Mouse (Mus musculus): Measurements from ENCODE around the gene Ammecr1. TPM values are rescaled to one million over a fixed set of nuclear protein-coding genes. Genes with fewer than 3 reads are reported as not detected.

The Ammecr1 gene
- polyA plus RNA-seq, 1 experiment from 2014 or later: 4.1 TPM

GRCm38 (mm10) chrX:142829267-142829666 is 137.3 kb downstream of the Ammecr1 start:
- Histone ChIP-seq H3K4me1 (ENCODE audit: control insufficient read depth, insufficient read depth, low read length) (no peaks in the 10 kb centered on the region), H3K4me2 (ENCODE audit: low read depth, low read length) (no peak overlapping the region), H3K4me3 (ENCODE audit: low read depth, low read length) (no peak overlapping the region), H3K27me3 (ENCODE audit: control insufficient read depth, insufficient read depth, low read length) (no peaks in the 10 kb centered on the region), H3K9me3 (ENCODE audit: control insufficient read depth, low read length) (no peaks in the 10 kb centered on the region), H3K27ac (ENCODE audit: low read depth, low read length) (no peak overlapping the region), H3K36me3 (ENCODE audit: control insufficient read depth, insufficient read depth, low read length) (no peaks in the 10 kb centered on the region), H3K9ac (replicated peaks; ENCODE audit: low read depth, low read length) (no peak overlapping the region)
- WGBS: 84% methylated on average over 2 of the region's 2 CpGs
- ATAC-seq (ENCODE audit: low read depth): no peak

GRCm38 (mm10) chrX:142828184-142828908 is 138.2 kb downstream of the Ammecr1 start:
- no peaks in the 10 kb centered on the region for H3K36me3 ChIP-seq (ENCODE audit: control insufficient read depth, insufficient read depth, low read length)
- no peak overlapping the region for H3K27ac ChIP-seq (ENCODE audit: low read depth, low read length)
- H3K4me2 ChIP-seq (ENCODE audit: low read depth, low read length): no peak overlapping the region
- H3K4me3 ChIP-seq (ENCODE audit: low read depth, low read length): no peak overlapping the region
- H3K9ac ChIP-seq (replicated peaks; ENCODE audit: low read depth, low read length): no peak overlapping the region
- ATAC-seq (ENCODE audit: low read depth): no peak
- H3K9me3 ChIP-seq (ENCODE audit: control insufficient read depth, low read length): no peaks in the 10 kb centered on the region
- 61% methylated on average over 13 of the region's 13 CpGs for WGBS
- no peaks in the 10 kb centered on the region for H3K27me3 ChIP-seq (ENCODE audit: control insufficient read depth, insufficient read depth, low read length)
- H3K4me1 ChIP-seq (ENCODE audit: control insufficient read depth, insufficient read depth, low read length): no peaks in the 10 kb centered on the region

- 55% methylated on average over 1 of the region's 1 CpGs for WGBS
- H3K4me1 ChIP-seq (ENCODE audit: control insufficient read depth, insufficient read depth, low read length): no peaks in the 10 kb centered on the region
- H3K27me3 ChIP-seq (ENCODE audit: control insufficient read depth, insufficient read depth, low read length): no peaks in the 10 kb centered on the region
- no peak overlapping the region for H3K27ac ChIP-seq (ENCODE audit: low read depth, low read length)
- H3K9ac ChIP-seq (replicated peaks; ENCODE audit: low read depth, low read length): no peak overlapping the region
- H3K36me3 ChIP-seq (ENCODE audit: control insufficient read depth, insufficient read depth, low read length): no peaks in the 10 kb centered on the region
- ATAC-seq (ENCODE audit: low read depth): no peak
- no peaks in the 10 kb centered on the region for H3K9me3 ChIP-seq (ENCODE audit: control insufficient read depth, low read length)
- no peak overlapping the region for H3K4me2 ChIP-seq (ENCODE audit: low read depth, low read length)
- no peak overlapping the region for H3K4me3 ChIP-seq (ENCODE audit: low read depth, low read length)
Measured at GRCm38 (mm10) chrX:142827644-142828043, 138.9 kb downstream of the Ammecr1 start.

DNA sequence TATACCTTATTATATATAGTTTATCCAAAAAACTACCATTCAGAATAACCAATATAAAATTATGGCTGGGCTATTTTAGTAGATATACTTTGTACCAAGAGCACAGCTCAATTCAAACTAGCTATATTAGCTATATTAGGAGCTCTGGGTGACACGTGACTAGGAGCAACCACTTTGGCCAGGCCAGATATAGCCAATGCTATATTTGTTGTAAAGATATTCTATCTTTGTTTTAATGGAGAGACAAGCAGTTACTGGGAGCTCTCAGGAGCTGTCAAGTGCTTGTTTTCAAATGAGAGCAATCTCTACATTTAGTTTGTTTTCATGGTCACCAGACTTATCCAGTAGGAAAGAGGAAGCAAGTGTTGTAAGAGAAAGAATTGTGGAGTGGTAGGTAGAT is 141.2 kb downstream of the Ammecr1 start:
- H3K4me3 ChIP-seq (ENCODE audit: low read depth, low read length): no peak overlapping the region
- WGBS: 86% methylated on average over 1 of the region's 1 CpGs
- H3K27me3 ChIP-seq (ENCODE audit: control insufficient read depth, insufficient read depth, low read length): no peaks in the 10 kb centered on the region

DNA sequence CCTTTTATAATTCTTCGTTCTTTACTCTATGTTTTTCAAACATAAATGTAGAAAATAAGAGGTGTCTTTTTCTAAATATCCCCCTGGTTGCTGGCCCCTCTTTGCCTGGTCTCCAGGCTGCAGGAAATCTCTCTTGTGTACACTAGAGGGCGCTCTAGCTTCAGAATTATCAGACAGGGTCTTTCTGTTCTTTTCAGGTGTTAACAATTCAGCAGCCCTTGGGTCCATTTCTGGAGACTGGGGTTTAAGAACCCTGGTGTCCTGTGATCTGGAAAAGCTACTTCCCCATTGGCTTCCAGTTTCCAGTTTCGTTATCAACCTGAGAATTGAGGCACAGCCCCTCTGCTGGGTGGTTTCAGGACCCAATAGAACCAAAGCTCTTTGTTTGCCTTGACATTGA is 144.7 kb downstream of the Ammecr1 start:
- no peaks in the 10 kb centered on the region for H3K27me3 ChIP-seq (ENCODE audit: control insufficient read depth, insufficient read depth, low read length)
- no peak overlapping the region for H3K27ac ChIP-seq (ENCODE audit: low read depth, low read length)
- H3K4me2 ChIP-seq (ENCODE audit: low read depth, low read length): no peak overlapping the region
- H3K4me3 ChIP-seq (ENCODE audit: low read depth, low read length): no peak overlapping the region
- no peaks in the 10 kb centered on the region for H3K4me1 ChIP-seq (ENCODE audit: control insufficient read depth, insufficient read depth, low read length)
- 40% methylated on average over 3 of the region's 3 CpGs for WGBS
- no peaks in the 10 kb centered on the region for H3K36me3 ChIP-seq (ENCODE audit: control insufficient read depth, insufficient read depth, low read length)
- no peaks in the 10 kb centered on the region for H3K9me3 ChIP-seq (ENCODE audit: control insufficient read depth, low read length)
- H3K9ac ChIP-seq (replicated peaks; ENCODE audit: low read depth, low read length): no peak overlapping the region
- ATAC-seq (ENCODE audit: low read depth): peak; percentile 42; the same call in 1 of the 2 replicates

More for the DNA sequence above, 141.2 kb downstream of the Ammecr1 start:
- no peaks in the 10 kb centered on the region for H3K9me3 ChIP-seq (ENCODE audit: control insufficient read depth, low read length)
- no peak for ATAC-seq (ENCODE audit: low read depth)
- no peak overlapping the region for H3K27ac ChIP-seq (ENCODE audit: low read depth, low read length)
- no peak overlapping the region for H3K9ac ChIP-seq (replicated peaks; ENCODE audit: low read depth, low read length)
- H3K4me1 ChIP-seq (ENCODE audit: control insufficient read depth, insufficient read depth, low read length): no peaks in the 10 kb centered on the region
- no peak overlapping the region for H3K4me2 ChIP-seq (ENCODE audit: low read depth, low read length)
- H3K36me3 ChIP-seq (ENCODE audit: control insufficient read depth, insufficient read depth, low read length): no peaks in the 10 kb centered on the region

- Histone ChIP-seq H3K9me3 (ENCODE audit: control insufficient read depth, low read length) (no peaks in the 10 kb centered on the region), H3K36me3 (ENCODE audit: control insufficient read depth, insufficient read depth, low read length) (no peaks in the 10 kb centered on the region), H3K9ac (replicated peaks; ENCODE audit: low read depth, low read length) (no peak overlapping the region), H3K4me3 (ENCODE audit: low read depth, low read length) (no peak overlapping the region), H3K4me1 (ENCODE audit: control insufficient read depth, insufficient read depth, low read length) (no peaks in the 10 kb centered on the region), H3K4me2 (ENCODE audit: low read depth, low read length) (no peak overlapping the region), H3K27ac (ENCODE audit: low read depth, low read length) (no peak overlapping the region), H3K27me3 (ENCODE audit: control insufficient read depth, insufficient read depth, low read length) (no peaks in the 10 kb centered on the region)
- WGBS: 81% methylated on average over 6 of the region's 6 CpGs
- peak; percentile 33; the same call in 1 of the 2 replicates for ATAC-seq (ENCODE audit: low read depth)
Measured at GRCm38 (mm10) chrX:142821239-142821638, 145.3 kb downstream of the Ammecr1 start.

GRCm38 (mm10) chrX:142818057-142818682 is 148.4 kb downstream of the Ammecr1 start:
- Histone ChIP-seq H3K9me3 (ENCODE audit: control insufficient read depth, low read length) (no peaks in the 10 kb centered on the region), H3K4me3 (ENCODE audit: low read depth, low read length) (no peak overlapping the region), H3K27me3 (ENCODE audit: control insufficient read depth, insufficient read depth, low read length) (no peaks in the 10 kb centered on the region), H3K4me2 (ENCODE audit: low read depth, low read length) (no peak overlapping the region), H3K9ac (replicated peaks; ENCODE audit: low read depth, low read length) (no peak overlapping the region), H3K27ac (ENCODE audit: low read depth, low read length) (no peak overlapping the region), H3K4me1 (ENCODE audit: control insufficient read depth, insufficient read depth, low read length) (no peaks in the 10 kb centered on the region), H3K36me3 (ENCODE audit: control insufficient read depth, insufficient read depth, low read length) (no peaks in the 10 kb centered on the region)
- WGBS: 42% methylated on average over 10 of the region's 10 CpGs
- ATAC-seq (ENCODE audit: low read depth): peak; percentile 33

- no peak overlapping the region for H3K9ac ChIP-seq (replicated peaks; ENCODE audit: low read depth, low read length)
- no peaks in the 10 kb centered on the region for H3K36me3 ChIP-seq (ENCODE audit: control insufficient read depth, insufficient read depth, low read length)
- no peak overlapping the region for H3K27ac ChIP-seq (ENCODE audit: low read depth, low read length)
- H3K27me3 ChIP-seq (ENCODE audit: control insufficient read depth, insufficient read depth, low read length): no peaks in the 10 kb centered on the region
- no peak overlapping the region for H3K4me2 ChIP-seq (ENCODE audit: low read depth, low read length)
- 15% methylated on average over 6 of the region's 6 CpGs for WGBS
- H3K4me1 ChIP-seq (ENCODE audit: control insufficient read depth, insufficient read depth, low read length): no peaks in the 10 kb centered on the region
- H3K9me3 ChIP-seq (ENCODE audit: control insufficient read depth, low read length): no peaks in the 10 kb centered on the region
- no peak; the same call in 1 of the 2 replicates for ATAC-seq (ENCODE audit: low read depth)
- H3K4me3 ChIP-seq (ENCODE audit: low read depth, low read length): no peak overlapping the region
Measured at GRCm38 (mm10) chrX:142813146-142813545, 153.4 kb downstream of the Ammecr1 start.

DNA sequence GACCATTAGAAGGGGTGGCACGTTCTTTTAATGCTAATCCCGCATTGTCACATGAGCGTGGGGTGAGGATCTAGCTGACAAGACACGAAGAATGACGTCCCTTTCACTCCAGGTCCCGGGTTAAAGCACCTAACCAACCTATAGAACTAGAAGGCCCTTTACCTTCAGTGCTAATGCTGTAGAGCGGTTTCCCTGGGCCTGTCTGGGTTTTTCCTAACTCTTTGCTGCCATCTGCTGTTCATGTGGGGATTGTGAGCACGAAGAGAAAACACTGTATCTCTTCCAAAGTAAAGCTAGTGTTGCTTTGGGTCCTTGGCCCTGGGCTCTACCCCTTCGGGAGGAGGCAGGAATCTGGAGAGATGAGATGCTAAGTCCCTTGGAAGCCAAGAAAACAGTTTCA is 158.1 kb downstream of the Ammecr1 start:
- Histone ChIP-seq H3K4me1 (ENCODE audit: control insufficient read depth, insufficient read depth, low read length) (no peaks in the 10 kb centered on the region), H3K4me2 (ENCODE audit: low read depth, low read length) (no peak overlapping the region), H3K9ac (replicated peaks; ENCODE audit: low read depth, low read length) (no peak overlapping the region), H3K27ac (ENCODE audit: low read depth, low read length) (no peak overlapping the region), H3K36me3 (ENCODE audit: control insufficient read depth, insufficient read depth, low read length) (no peaks in the 10 kb centered on the region), H3K9me3 (ENCODE audit: control insufficient read depth, low read length) (no peaks in the 10 kb centered on the region), H3K4me3 (ENCODE audit: low read depth, low read length) (no peak overlapping the region), H3K27me3 (ENCODE audit: control insufficient read depth, insufficient read depth, low read length) (no peaks in the 10 kb centered on the region)
- WGBS: 48% methylated on average over 9 of the region's 9 CpGs
- ATAC-seq (ENCODE audit: low read depth): peak; percentile 52; the same call in 1 of the 2 replicates

Measured in neural tube, embryonic 14.5 days (tissue).